Mouse (Mus musculus): ENCODE data around the gene Lrrk1.
A peak's percentile ranks its signal among the peaks of the same experiment; 100 is the strongest.

Lrrk1 gene

DNA sequence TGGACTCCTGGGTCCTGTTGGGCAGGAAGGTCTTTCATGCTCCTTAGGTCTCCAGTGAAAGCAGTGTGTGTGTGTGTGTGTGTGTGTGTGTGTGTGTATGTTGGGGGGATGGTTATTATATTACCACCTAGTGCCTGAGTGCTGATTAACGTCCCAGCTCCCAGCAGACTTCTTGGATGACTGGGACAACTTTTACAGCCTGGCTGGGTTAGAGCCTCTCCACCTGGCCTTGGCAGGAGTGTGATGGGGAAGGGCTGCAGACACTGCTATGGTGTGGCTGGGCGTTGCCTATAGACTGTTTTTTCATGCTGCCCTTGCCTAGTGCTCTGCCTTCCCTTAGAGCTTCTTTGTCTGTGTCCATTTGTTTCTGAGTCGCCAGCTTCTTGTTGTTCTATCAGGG, 48.1 kb downstream of the Lrrk1 start:
- no peak for DNase-seq (ENCODE audit: extremely low read depth, low read depth)

DNA sequence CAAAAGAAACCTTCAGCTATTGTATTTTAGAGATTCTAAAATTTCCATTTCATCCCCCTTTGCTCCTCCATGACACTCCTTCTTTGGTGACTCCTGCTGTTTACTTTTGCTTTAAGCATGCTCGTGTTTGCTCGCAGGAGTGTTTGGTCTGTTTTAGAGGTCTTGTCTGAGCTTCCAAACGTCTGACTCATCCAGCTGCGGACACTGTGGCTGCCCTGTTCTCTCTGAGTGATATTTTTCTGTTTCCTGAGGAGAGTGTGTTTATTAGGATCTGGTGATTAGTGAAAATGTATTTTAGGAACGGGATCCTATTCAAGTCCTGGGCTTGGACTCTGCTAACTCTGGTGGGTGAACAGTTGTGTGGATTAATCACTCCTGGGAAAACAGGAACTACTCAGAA, 48.5 kb downstream of the Lrrk1 start:
- no peak for DNase-seq (ENCODE audit: extremely low read depth, low read depth)

- DNase-seq (ENCODE audit: extremely low read depth, low read depth), result no peak
These were observed 51.2 kb downstream of the Lrrk1 start for GRCm38 (mm10) chr7:66336955-66337354.

- DNase-seq (ENCODE audit: extremely low read depth, low read depth), result no peak
These were observed 54.1 kb downstream of the Lrrk1 start for GRCm38 (mm10) chr7:66333906-66334500.

GRCm38 (mm10) chr7:66332340-66332739, 55.8 kb downstream of the Lrrk1 start:
- DNase-seq (ENCODE audit: extremely low read depth, low read depth), result no peak

DNA sequence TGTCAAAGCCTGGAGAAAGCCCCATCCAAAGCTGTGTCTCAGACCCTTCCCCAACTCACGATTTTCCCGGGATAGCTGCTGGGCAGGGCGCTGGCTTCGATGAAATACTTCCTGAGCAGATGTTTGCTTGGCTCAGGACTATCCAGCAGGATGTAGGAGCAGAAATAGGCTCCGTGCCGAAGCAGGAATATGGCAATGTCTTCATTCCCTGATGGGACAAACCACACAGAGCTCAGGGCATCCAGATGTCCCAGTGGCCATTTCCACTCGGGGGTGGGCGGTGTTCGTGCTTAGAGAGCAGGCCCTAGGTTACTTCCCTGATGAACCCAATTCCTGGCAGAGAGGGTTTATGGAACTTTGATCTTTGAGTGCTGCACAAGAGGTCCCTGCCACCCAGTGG, 57.5 kb downstream of the Lrrk1 start:
- DNase-seq (ENCODE audit: extremely low read depth, low read depth), result no peak

DNA sequence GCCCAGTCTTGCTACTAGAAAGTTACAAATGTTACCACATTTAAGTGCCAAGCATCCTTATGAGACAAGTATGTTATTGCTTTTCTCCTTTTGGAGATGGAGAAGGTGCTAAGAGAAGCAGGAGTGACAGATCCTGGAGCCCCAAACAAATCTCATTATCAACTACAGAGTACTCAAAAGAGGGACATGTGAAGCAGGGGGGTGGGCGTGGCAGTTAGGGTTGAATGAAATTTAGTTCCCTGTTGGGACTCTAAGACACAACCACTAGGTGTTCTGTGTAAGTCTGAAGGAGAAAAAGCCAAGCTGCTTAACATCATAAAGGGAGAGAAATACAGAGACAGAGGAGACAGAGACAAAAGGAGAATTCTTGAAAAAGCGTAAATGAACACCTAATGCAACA, 60.6 kb downstream of the Lrrk1 start:
- DNase-seq (ENCODE audit: extremely low read depth, low read depth), result no peak

GRCm38 (mm10) chr7:66325419-66326053, 62.6 kb downstream of the Lrrk1 start:
- DNase-seq (ENCODE audit: extremely low read depth, low read depth), result no peak

GRCm38 (mm10) chr7:66323252-66324015, 64.7 kb downstream of the Lrrk1 start:
- DNase-seq (ENCODE audit: extremely low read depth, low read depth), result no peak

DNA sequence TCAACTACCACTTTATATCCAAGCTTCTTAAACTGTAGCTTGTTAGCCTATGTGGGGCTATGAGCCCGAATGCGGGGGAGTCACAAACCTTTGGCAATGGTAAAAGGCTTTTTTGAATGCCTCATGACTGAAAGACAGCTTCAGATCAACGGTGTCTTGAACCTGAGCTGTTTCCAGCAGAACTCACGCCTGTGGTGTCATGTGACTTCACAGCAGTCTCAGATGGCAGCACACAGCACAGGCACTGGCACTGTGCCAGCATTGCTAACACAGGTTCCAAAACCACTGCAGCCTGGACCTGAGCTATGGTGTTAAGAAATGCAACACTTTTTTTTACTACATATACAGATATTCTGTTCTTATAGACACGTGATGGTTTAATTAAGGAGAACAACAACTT, 67.2 kb downstream of the Lrrk1 start:
- no peak for DNase-seq (ENCODE audit: extremely low read depth, low read depth)

- DNase-seq (ENCODE audit: extremely low read depth, low read depth), result no peak
These were observed 70.0 kb downstream of the Lrrk1 start for GRCm38 (mm10) chr7:66318147-66318546.

DNA sequence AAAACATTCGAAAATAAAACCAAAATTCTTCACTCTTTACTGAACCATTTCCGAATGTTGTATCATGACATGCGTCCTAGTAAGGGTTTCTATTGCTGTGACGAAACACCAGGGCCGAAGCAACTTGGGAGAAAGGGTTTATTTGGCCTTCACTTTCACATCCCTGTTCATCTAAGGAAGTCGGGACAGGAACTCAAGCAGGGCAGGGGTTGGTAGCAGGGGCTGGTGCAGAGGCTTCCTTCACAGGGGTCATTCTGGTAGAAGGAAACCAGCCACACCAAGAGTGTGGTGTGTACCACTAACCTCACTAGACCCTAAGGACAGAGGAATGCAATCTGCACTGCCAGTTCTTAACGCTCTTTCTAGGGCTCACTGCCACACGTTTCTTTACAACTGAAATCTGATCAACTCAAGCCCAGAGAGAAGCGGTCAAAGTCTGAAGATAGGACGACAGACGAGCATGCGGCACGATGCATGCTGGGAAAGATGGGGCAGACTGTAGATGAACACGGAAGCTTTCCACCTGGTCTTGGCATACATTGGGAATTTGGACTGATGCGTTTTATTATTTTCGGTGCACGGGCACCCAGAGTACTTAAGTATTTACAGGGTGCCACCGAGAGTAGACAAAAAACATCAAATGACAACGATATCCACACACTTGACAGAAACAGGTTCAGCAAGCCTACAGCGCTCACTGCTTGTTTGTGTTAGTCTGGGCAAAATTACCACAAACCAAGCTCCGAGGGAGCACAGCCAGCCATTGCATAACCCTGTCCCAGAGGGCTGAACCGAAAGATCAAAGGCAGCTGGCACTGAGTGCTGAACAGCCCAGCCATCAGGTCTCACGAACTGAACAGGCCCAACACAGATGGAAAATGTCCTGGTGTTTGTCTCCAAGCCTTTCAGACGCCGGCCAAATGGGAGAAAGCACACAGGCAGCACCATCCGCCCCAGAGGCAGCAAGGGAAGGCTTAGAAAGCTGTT, 77.2 kb downstream of the Lrrk1 start:
- DNase-seq (ENCODE audit: extremely low read depth, low read depth), result no peak

DNA sequence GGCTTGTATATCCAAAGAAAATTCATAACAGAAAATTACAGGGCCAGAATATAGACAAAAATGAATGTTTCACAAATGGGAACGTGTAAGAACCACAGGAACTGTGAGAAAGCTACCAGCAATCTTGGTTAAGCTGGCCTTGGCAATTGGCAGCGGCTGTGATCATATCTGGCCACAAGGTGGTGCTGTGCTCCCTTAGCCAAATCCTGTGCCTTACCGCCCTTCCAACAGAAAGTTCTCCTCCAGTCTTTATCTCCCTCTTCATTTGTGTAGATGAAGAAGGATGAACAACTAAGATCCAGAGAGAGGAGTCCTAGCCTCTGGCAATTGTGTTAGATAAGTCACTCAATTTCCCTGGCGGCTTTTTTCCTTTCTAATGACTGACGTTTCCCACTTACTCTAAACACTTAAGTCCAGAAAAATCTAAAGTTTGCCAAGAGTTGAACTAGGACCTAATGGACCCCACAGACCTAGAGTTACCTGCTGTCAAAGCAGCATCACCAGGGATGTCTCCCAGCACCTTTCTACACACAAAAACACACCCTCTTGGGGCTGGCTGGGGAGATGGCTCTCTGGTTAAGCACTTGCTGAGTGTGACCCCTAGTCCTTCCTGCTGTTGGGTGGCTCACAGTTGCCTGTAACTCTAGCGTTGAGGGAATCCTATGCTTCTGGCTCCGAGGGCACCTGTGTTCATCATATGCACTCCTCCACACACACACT, 78.0 kb downstream of the Lrrk1 start:
- DNase-seq (ENCODE audit: extremely low read depth, low read depth), result peak; percentile 51

- peak; percentile 58 for DNase-seq (ENCODE audit: extremely low read depth, low read depth)
These were observed 78.8 kb downstream of the Lrrk1 start for GRCm38 (mm10) chr7:66309240-66309949.

GRCm38 (mm10) chr7:66308581-66309239, 79.4 kb downstream of the Lrrk1 start:
- no peak for DNase-seq (ENCODE audit: extremely low read depth, low read depth)

- no peak for DNase-seq (ENCODE audit: extremely low read depth, low read depth)
These were observed 80.4 kb downstream of the Lrrk1 start for GRCm38 (mm10) chr7:66307791-66308190.

- no peak for DNase-seq (ENCODE audit: extremely low read depth, low read depth)
These were observed 82.4 kb downstream of the Lrrk1 start for GRCm38 (mm10) chr7:66305714-66306198.

DNA sequence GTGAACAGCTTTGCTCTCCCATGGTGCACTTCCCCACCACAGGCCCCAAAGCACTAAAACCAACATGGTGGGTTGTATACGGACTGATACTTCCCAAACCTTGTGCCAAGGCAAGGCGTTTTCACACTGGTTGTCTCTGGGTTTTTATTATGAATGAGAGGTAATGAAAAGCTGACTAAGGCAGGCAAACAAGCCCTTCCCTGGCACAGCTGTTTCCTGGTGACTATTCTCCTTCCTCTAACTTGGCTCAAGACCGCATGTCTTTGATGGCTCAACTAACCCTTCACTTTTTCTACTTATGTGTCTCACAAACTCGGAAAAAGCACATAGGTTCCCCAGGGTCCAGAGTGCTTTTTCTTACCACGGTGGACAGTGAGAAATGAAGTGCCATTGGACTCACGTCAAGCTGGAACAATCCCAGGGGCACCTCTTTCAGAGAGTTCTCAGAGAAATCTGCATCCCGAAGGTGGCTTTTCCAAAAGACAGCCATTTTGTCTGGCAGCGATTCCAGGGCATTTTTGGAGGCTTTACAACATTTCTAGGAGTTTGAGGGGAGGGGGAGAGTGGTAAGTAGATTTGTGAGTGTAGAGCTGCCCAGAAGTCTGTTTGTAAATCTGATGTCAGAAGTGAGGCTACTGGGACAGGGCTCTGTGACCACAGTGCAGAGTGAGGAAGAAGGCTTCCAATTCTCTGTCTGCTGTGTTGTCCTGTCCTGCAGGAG, 83.0 kb downstream of the Lrrk1 start:
- no peak for DNase-seq (ENCODE audit: extremely low read depth, low read depth)

All from MEL-GATA-1-ER (cell line).